Mouse (Mus musculus): Measurements from ENCODE around the gene Zmym4. TPM values are rescaled to one million over a fixed set of nuclear protein-coding genes. Genes with fewer than 3 reads are reported as not detected.
A peak's percentile ranks its signal among the peaks of the same experiment; 100 is the strongest.
"Not testable (repeated sequence)": the region's sequence is repeated elsewhere in the genome, so short reads cannot be mapped to it uniquely, and the experiment has no call there.

Gene Zmym4
- 22.2 and 22.4 TPM in 2 replicates for polyA plus RNA-seq (2012; rRNA removed)

DNA sequence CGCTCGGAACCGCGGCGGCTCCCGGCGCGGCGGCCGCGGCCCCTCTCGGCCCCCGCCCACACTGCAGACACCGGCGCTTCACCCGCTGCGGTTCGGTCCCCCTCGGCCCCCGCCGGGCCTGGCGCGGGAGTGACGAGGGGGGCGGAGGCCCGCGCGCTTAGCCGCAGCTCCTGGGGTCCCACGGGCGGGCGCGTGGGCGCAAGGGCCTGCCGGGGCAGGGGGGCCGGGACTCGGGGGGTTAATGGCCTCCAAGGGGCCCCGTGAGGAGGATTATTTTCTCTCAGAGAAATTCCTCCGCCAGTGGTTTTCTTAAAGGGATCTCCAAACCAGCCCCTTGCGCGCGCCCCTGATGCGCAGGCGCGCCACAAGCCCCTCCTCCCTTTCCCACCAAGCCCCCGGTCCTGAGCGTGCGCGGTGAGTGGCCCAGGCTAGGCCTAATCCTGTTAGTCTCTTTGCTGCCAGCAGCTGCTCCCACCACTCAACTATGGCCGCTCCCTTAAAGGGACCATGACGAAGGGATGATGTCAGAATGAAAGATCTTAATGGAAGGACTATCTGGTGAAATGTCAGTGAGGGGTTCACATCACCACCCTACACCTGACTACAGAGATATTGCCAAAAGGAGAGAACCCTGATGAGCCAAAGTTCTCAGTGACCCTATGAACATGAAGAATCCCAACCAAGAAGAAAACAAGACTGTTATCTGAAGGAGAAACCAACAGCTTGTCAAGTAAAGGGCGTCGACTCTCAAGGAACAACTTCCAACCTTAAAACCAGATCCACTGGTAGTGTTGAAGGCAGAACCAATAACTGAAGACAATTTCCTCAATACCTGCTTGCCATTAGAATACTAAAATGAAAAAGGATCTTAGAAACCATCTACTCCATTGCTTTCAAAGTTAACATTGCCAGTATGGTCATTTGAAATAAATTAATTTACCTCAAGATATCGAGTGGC lies at the start of gene Zmym4:
Gene Zmym4 (minus strand): TSS at position 272 of the 958 bp plus-strand sequence.
- TF ChIP-seq POLR2A (IDR thresholded peaks at IDR 0.05; ENCODE audit: extremely low read depth, insufficient read depth, low read length) (peak; percentile 72), CTCF (IDR thresholded peaks at IDR 0.05; ENCODE audit: extremely low read depth, insufficient read depth, low read length) (no peak)
- Histone ChIP-seq H3K4me1 (ENCODE audit: control insufficient read depth, insufficient read depth, low read length) (peaks cover 4% of the 10 kb centered on the region; the same call in 1 of the 2 replicates), H3K27ac (ENCODE audit: insufficient read depth, low read length) (no peak within 1 kb of the TSS), H3K4me3 (ENCODE audit: insufficient read depth, low read length) (peak within 1 kb of the TSS; percentile 71)

DNA sequence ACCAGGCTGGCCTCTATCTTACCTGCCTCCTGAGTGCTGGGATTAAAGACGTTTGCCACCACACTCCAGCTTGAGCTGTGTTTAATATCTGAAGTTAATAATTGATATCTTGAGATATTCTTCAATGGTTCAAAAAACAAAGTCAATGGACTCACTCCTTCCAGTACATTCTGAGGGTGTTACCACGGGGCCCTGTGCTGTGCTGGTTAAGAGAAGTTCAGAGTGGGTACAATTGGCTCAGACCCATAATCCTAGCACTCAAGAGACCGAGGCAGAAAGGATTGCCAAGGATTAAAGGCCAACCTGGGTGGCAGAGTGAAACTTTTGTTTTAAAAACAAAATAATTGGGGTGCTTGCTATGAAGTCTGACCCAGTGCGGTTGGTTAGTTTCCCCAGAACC lies 48.4 kb upstream of the Zmym4 start:
- no peak overlapping the region for H3K27ac ChIP-seq (ENCODE audit: insufficient read depth, low read length)
- H3K4me1 ChIP-seq (ENCODE audit: control insufficient read depth, insufficient read depth, low read length) = no peaks in the 10 kb centered on the region
- H3K4me3 ChIP-seq (ENCODE audit: insufficient read depth, low read length) = no peak overlapping the region
- TF ChIP-seq POLR2A (IDR thresholded peaks at IDR 0.05; ENCODE audit: extremely low read depth, insufficient read depth, low read length) (no peak), CTCF (IDR thresholded peaks at IDR 0.05; ENCODE audit: extremely low read depth, insufficient read depth, low read length) (no peak)

DNA sequence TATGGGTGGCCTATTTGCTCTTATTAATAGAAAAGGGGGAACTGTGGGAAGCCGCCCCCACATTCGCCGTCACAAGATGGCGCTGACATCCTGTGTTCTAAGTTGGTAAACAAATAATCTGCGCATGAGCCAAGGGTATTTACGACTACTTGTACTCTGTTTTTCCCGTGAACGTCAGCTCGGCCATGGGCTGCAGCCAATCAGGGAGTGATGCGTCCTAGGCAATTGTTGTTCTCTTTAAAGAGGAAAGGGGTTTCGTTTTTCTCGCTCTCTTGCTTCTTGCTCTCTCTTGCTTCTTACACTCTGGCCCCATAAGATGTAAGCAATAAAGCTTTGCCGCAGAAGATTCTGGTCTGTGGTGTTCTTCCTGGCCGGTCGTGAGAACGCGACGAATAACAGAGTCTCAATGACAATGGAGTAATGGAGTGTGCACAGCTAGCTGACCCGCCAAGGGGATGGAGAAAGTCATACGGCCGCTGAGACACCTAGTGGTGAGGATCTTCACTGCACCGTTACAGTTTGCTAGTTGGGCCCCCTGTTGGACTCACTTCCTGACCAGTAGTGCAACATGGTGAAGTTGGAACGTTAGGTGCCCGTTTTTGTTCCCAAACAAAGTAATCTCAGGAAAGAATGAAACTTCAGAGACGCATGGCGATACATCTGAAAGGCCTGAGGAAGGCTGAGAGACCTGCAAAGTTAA lies 47.5 kb upstream of the Zmym4 start:
- H3K27ac ChIP-seq (ENCODE audit: insufficient read depth, low read length); H3K4me1 ChIP-seq (ENCODE audit: control insufficient read depth, insufficient read depth, low read length): not testable (repeated sequence)
- TF ChIP-seq POLR2A (IDR thresholded peaks at IDR 0.05; ENCODE audit: extremely low read depth, insufficient read depth, low read length) (peak; percentile 52; the same call in 1 of the 2 replicates), CTCF (IDR thresholded peaks at IDR 0.05; ENCODE audit: extremely low read depth, insufficient read depth, low read length) (peak; percentile 91)
- H3K4me3 ChIP-seq (ENCODE audit: insufficient read depth, low read length) = peak overlapping the region; percentile 22

DNA sequence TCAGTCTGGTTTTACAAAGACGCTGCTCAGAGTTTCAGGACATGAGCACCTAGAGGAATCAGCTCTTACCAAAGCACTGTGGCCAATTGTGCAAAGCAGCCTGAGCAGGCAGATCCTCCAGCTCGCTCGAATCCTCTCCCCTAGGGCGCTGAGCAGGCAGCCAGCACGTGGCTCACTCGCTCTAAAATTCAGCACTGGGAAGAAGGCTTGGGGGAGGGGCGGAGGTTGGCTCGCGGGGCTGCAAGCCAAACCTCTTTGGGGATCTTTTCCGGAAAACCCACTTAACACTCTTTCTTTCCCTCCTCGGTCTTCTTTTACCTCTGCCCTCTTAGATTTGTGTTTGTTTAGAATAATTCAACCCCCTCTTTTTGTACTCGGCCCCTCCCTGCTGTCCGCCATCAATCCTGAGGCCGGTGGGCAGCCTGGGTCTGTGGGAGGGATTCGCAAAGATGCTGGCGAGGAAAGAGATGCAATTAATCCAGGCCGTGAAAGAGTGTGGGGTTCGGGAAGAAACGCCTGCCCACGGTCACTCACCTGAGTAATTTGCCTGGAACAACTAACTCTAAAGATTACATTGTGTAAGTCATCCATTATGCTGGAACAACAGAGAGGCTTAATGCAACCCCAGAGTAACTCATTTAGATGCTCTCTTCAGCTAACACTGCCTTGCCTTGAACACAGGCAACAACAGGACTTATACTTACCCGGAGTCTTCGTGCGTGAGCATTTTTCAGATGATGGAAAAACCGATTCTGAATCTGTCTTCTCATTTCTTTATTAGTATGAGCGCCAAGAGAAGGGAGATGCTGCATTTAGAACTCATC lies 37.4 kb upstream of the Zmym4 start:
- H3K4me3 ChIP-seq (ENCODE audit: insufficient read depth, low read length) = peak overlapping the region; percentile 26
- TF ChIP-seq CTCF (IDR thresholded peaks at IDR 0.05; ENCODE audit: extremely low read depth, insufficient read depth, low read length) = no peak
- no peak for TF ChIP-seq POLR2A (IDR thresholded peaks at IDR 0.05; ENCODE audit: extremely low read depth, insufficient read depth, low read length)
- no peaks in the 10 kb centered on the region for H3K4me1 ChIP-seq (ENCODE audit: control insufficient read depth, insufficient read depth, low read length)
- H3K27ac ChIP-seq (ENCODE audit: insufficient read depth, low read length) = no peak overlapping the region

DNA sequence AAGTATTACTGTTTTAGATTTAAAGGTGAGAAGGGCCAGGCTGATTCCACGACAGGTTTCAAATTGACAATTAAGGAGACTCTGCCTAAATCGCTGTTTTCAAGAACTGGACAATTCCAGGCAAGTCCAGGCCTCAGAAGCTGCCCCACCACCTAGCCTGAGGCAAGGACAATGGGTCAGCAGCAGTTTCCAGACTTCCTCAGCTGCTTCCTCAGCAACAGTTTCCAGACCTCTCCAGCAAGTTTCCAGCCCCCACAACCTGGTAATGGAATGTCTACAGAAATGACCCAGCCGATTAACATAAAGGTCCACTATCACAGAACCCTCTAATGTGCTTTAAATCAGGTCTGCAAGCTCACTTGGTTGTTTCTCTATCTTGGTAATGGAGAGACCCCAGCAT lies 36.4 kb upstream of the Zmym4 start:
- Histone ChIP-seq H3K4me3 (ENCODE audit: insufficient read depth, low read length) (no peak overlapping the region), H3K27ac (ENCODE audit: insufficient read depth, low read length) (no peak overlapping the region), H3K4me1 (ENCODE audit: control insufficient read depth, insufficient read depth, low read length) (no peaks in the 10 kb centered on the region)
- TF ChIP-seq CTCF (IDR thresholded peaks at IDR 0.05; ENCODE audit: extremely low read depth, insufficient read depth, low read length) (no peak), POLR2A (IDR thresholded peaks at IDR 0.05; ENCODE audit: extremely low read depth, insufficient read depth, low read length) (no peak)

DNA sequence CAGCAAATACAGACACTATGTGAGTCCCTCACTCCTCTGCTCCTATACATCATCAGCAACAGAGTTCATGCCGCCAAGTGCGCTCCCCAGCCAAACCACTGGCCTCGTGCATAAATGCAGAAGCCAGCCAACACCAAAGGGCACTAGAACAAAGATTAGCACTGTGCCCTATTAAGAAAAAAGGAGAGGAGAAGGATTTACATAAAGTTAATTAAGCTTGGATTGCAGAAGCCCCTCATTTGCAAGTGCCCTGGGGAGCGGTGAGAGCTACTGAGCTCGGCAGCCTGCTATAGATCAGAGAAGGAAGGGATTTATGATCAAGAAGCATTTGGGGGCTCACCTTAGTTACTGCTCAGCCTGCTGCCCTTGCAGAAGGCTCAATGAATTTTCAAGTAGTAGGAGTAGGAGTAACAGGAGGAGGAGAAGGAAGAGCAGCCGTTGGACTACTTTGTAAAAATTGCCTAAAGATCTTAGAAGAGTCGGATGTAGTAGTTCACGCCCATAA lies 32.7 kb upstream of the Zmym4 start:
- no peak overlapping the region for H3K4me3 ChIP-seq (ENCODE audit: insufficient read depth, low read length)
- H3K27ac ChIP-seq (ENCODE audit: insufficient read depth, low read length) = no peak overlapping the region
- TF ChIP-seq CTCF (IDR thresholded peaks at IDR 0.05; ENCODE audit: extremely low read depth, insufficient read depth, low read length) = no peak
- TF ChIP-seq POLR2A (IDR thresholded peaks at IDR 0.05; ENCODE audit: extremely low read depth, insufficient read depth, low read length) = no peak
- H3K4me1 ChIP-seq (ENCODE audit: control insufficient read depth, insufficient read depth, low read length) = no peaks in the 10 kb centered on the region

DNA sequence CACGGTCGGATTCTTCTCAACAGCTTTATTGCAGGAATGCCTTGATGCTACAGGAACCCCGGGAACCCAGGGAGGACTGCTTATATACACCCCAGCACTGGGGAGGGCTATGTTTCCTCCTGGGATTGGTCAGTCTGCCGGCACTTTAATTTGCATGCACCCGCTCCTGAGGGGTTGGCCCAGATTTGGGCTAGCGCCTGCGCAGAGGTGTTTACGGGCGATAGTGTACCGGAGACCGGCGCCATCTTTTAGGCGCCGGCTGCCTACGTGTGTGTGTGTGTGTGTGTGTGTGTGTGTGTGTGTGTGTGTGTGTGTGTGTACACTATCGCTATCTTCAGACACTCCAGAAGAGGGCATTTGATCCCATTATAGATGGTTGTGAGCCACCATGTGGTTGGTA lies 31.4 kb upstream of the Zmym4 start:
- H3K27ac ChIP-seq (ENCODE audit: insufficient read depth, low read length); H3K4me3 ChIP-seq (ENCODE audit: insufficient read depth, low read length); H3K4me1 ChIP-seq (ENCODE audit: control insufficient read depth, insufficient read depth, low read length): not testable (repeated sequence)

DNA sequence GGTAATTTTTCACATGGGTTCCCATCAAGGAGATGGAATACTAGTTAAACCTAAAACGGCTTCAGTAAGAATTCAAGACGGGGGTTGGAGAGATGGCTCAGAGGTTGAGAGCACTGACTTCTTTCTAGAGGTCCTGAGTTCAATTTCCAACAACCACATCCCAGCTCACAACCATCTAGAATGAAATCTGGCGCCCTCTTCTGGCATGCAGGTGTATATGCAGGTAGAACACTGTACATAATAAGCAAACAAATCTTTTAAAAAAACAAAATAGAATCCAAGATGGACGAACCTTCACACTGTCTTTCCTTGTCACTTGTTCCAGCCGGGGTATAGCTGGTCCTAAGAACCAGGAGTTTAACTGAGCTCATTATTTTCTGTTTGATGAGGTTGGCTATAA lies 24.4 kb upstream of the Zmym4 start:
- TF ChIP-seq POLR2A (IDR thresholded peaks at IDR 0.05; ENCODE audit: extremely low read depth, insufficient read depth, low read length) (no peak), CTCF (IDR thresholded peaks at IDR 0.05; ENCODE audit: extremely low read depth, insufficient read depth, low read length) (no peak)
- Histone ChIP-seq H3K4me1 (ENCODE audit: control insufficient read depth, insufficient read depth, low read length) (no peaks in the 10 kb centered on the region), H3K27ac (ENCODE audit: insufficient read depth, low read length) (no peak overlapping the region), H3K4me3 (ENCODE audit: insufficient read depth, low read length) (no peak overlapping the region)

DNA sequence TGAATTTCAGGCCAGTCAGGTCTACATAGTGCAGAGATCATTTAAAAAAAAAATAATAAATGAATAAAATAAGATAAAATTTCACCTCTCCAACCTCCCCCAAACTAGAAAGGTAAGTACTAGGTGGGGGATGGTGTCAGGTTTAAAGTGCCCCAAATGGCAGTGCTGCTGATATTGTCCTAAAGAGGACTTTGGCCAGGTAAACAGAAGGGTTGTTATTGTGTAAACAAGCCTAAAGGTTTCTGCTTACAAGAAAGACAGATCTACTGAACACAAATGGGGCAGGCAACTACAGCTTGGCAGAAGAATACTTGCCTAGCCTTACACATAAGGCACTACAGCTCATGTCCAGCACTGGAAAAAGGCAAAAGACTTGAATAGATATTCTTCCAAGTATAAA lies 22.6 kb upstream of the Zmym4 start:
- Histone ChIP-seq H3K4me3 (ENCODE audit: insufficient read depth, low read length) (no peak overlapping the region), H3K27ac (ENCODE audit: insufficient read depth, low read length) (no peak overlapping the region), H3K4me1 (ENCODE audit: control insufficient read depth, insufficient read depth, low read length) (no peaks in the 10 kb centered on the region)
- TF ChIP-seq CTCF (IDR thresholded peaks at IDR 0.05; ENCODE audit: extremely low read depth, insufficient read depth, low read length) (no peak), POLR2A (IDR thresholded peaks at IDR 0.05; ENCODE audit: extremely low read depth, insufficient read depth, low read length) (no peak)

All from cortical plate, adult 2 months (tissue).